Mouse (Mus musculus): ENCODE measurements at regions not wholly inside any gene's neighbourhood (a gene's known extent, or its start where the extent isn't known, plus 50 kb on each side); places are given as distances from the start of the nearest gene placed in this dataset.

DNA sequence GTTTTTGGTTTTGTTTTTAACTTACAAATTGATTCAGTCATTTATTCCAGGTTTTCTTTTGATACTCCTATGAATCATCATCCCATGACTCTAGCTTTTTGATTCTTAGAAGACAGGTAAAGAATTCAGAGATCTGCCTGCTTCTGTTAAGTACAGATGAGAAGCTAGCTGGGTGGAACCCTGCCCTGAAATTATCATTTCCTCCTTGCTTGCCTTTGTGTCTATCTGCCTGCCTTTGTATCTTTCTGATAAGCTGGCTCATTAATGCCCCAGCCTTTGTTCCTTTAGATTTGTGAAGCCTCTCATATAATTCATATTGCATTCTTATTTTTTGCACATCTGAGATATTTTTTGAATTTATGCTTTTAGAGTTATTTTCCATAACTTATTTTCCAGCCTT lies 167.6 kb upstream of the Gm49339 start:
- H3K4me2 ChIP-seq = no peak overlapping the region

DNA sequence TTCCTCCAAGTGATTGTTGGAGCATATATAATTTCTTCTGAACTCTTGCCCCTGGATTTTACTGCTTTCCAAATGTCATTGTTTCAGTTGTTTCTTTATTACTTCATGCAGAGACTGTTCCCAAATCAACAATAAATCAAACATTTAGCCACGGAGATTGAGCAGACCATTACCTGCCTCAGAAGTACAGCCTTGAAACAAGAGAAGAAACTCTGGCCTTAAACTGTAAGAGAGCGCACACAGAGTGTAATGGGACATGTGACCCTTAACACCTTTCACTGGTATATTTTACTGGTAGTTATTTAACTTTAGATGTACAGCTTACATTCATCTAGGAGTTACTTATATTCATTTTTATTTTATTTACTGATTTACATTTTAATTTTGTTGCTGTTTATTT lies 160.2 kb upstream of the Gm49339 start:
- ATAC-seq (ENCODE audit: low read depth) = no peak
- WGBS = 49% methylated on average over 2 of the region's 2 CpGs

More for the DNA sequence above, 167.6 kb upstream of the Gm49339 start:
- Histone ChIP-seq H3K36me3 (no peaks in the 10 kb centered on the region), H3K4me1 (replicated peaks) (no peaks in the 10 kb centered on the region), H3K9ac (no peak overlapping the region), H3K9me3 (no peaks in the 10 kb centered on the region), H3K27ac (replicated peaks) (no peak overlapping the region), H3K4me3 (no peak overlapping the region), H3K27me3 (no peaks in the 10 kb centered on the region)
- no peak for ATAC-seq (ENCODE audit: low read depth)

DNA sequence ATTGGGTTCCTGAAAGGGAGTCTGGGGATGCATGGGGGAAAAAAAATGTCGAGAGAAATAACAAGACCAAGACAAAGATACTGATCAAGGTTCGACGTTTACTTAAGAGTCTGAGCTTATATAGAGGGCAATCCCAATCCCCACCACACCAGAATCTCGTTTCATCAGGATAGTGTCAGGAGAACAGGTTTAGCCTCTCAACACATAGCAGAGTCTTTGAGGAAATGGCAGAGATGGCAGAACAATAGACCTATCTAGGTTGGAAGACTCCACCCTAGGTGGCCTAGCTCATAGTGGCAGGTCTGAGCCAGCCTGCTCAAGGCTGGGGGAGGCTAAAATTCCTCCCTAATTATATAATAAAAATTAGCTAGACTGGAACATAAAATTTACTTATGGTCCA lies 151.6 kb upstream of the Gm49339 start:
- Histone ChIP-seq H3K9ac (no peak overlapping the region), H3K36me3 (no peaks in the 10 kb centered on the region), H3K27me3 (no peaks in the 10 kb centered on the region), H3K4me2 (no peak overlapping the region), H3K4me3 (no peak overlapping the region), H3K4me1 (replicated peaks) (no peaks in the 10 kb centered on the region), H3K27ac (replicated peaks) (no peak overlapping the region), H3K9me3 (no peaks in the 10 kb centered on the region)
- no peak for ATAC-seq (ENCODE audit: low read depth)
- 83% methylated on average over 4 of the region's 4 CpGs for WGBS

More for the DNA sequence above, 160.2 kb upstream of the Gm49339 start:
- Histone ChIP-seq H3K27ac (replicated peaks) (no peak overlapping the region), H3K4me1 (replicated peaks) (no peaks in the 10 kb centered on the region), H3K9me3 (no peaks in the 10 kb centered on the region), H3K4me3 (no peak overlapping the region), H3K9ac (no peak overlapping the region), H3K4me2 (no peak overlapping the region), H3K36me3 (no peaks in the 10 kb centered on the region), H3K27me3 (no peaks in the 10 kb centered on the region)

DNA sequence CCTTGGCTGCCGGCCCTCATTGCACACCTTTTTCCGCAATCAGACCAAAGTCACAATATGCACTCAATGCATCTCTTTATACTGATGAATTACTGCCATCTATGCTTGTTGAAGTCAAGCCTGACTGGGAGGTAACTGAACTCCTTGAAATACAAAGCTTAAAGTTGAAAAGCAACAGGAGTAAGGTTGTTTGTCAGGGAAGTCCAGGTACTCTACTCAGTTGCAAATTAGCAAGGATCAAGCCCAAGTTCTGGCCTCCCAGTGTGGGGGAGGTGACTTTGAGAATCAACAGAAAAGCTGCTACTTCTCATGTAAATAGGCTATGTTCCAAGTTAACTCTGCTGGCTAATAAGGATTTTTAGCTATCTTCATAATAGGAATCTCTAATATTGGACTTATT lies 151.0 kb upstream of the Gm49339 start:
- H3K27me3 ChIP-seq = no peaks in the 10 kb centered on the region
- no peak overlapping the region for H3K4me2 ChIP-seq
- H3K27ac ChIP-seq (replicated peaks) = no peak overlapping the region
- H3K9me3 ChIP-seq = no peaks in the 10 kb centered on the region
- ATAC-seq (ENCODE audit: low read depth) = no peak
- 99% methylated on average over 2 of the region's 2 CpGs for WGBS
- H3K4me1 ChIP-seq (replicated peaks) = no peaks in the 10 kb centered on the region
- no peak overlapping the region for H3K4me3 ChIP-seq
- H3K36me3 ChIP-seq = no peaks in the 10 kb centered on the region
- no peak overlapping the region for H3K9ac ChIP-seq

All from neural tube, embryonic 13.5 days (tissue).